Mouse (Mus musculus): ENCODE data around the gene Ubxn2a.

- no peak for TF ChIP-seq CTCF (IDR thresholded peaks at IDR 0.05; ENCODE audit: control insufficient read depth, insufficient read depth, low read length)
- TF ChIP-seq POLR2A (IDR thresholded peaks at IDR 0.05; ENCODE audit: borderline replicate concordance, control insufficient read depth, low read depth, low read length), result no peak
These were observed 48.1 kb downstream of the Ubxn2a start for GRCm38 (mm10) chr12:4859241-4859914.

Data from bone marrow, adult 2 months (tissue).